Mouse (Mus musculus) embryonic facial prominence, embryonic 15.5 days (tissue): ENCODE results near the gene Tra2a. TPM values are rescaled to one million over a fixed set of nuclear protein-coding genes. Genes with fewer than 3 reads are reported as not detected.

ENCODE experiments used
- ATAC-seq: fragments of 200-750 bp; cut with Nextera tagmentation; 2 replicates; pipeline ENCODE4 v1.8.0; 2017; ENCODE audit warnings: low read depth, moderate TSS enrichment; ENCODE audit not compliant: insufficient number of reproducible peaks, low FRiP score, low TSS enrichment
- H3K27ac ChIP-seq: fragments of 300-500 bp; sonication (generic); replicated peaks from 2 replicates; pipeline ENCODE4 v1.5.1; 2015; ENCODE audit warnings: mild to moderate bottlenecking, inconsistent platforms
- H3K27me3 ChIP-seq: fragments of 300-500 bp; sonication (generic); 2 replicates; pipeline ENCODE4 v1.6.1; 2015; ENCODE audit warnings: inconsistent platforms
- H3K36me3 ChIP-seq: fragments of 300-500 bp; sonication (generic); 2 replicates; pipeline ENCODE4 v1.6.1; 2015; ENCODE audit warnings: mild to moderate bottlenecking, inconsistent platforms
- H3K4me1 ChIP-seq: fragments of 300-500 bp; sonication (generic); 2 replicates; pipeline ENCODE4 v1.6.1; 2015; ENCODE audit warnings: inconsistent platforms
- H3K4me2 ChIP-seq: fragments of 300-500 bp; sonication (generic); replicated peaks from 2 replicates; pipeline ENCODE4 v1.6.1; 2015; ENCODE audit warnings: mild to moderate bottlenecking, inconsistent platforms
- H3K4me3 ChIP-seq: fragments of 300-500 bp; sonication (generic); replicated peaks from 2 replicates; pipeline ENCODE4 v1.5.1; 2015; ENCODE audit warnings: mild to moderate bottlenecking, inconsistent platforms
- H3K9ac ChIP-seq: fragments of 300-500 bp; sonication (generic); 2 replicates; pipeline ENCODE4 v1.6.1; 2015; ENCODE audit warnings: inconsistent platforms
- H3K9me3 ChIP-seq: fragments of 300-500 bp; sonication (generic); replicated peaks from 2 replicates; pipeline ENCODE4 v1.6.1; 2016; ENCODE audit warnings: inconsistent platforms
- WGBS: fragments of 180-500 bp; shearing (Covaris S2); methylation state at CpG from one replicate; pipeline ENCODE4 v1.1.7; 2015; 5-methylcytosine and 5-hydroxymethylcytosine counted together
- polyA plus RNA-seq: library from polyadenylated mRNA; unstranded; fragments of >200 nt; fragmentation: Nextera tagmentation; extraction: Ambion mirVana; gene quantifications from 2 replicates; pipeline ENCODE4 v1.2.1, GENCODE M21; 2015

Tra2a gene
- polyA plus RNA-seq, 1 experiment from 2014 or later = 99.6 TPM

GRCm38 (mm10) chr6:49209881-49210854 lies 53.7 kb downstream of the Tra2a start:
- no peaks in the 10 kb centered on the region for H3K9me3 ChIP-seq
- H3K27me3 ChIP-seq = no peaks in the 10 kb centered on the region
- H3K36me3 ChIP-seq = peaks cover 14% of the 10 kb centered on the region; the same call in 1 of the 2 replicates
- H3K4me1 ChIP-seq = peaks cover 48% of the 10 kb centered on the region
- H3K9ac ChIP-seq = 0 out of 2 replicates have a peak overlapping the region, but pooled peaks have one; percentile 7
- peak overlapping the region; percentile 84 for H3K27ac ChIP-seq
- peak overlapping the region; percentile 20 for H3K4me3 ChIP-seq
- peak overlapping the region; percentile 45 for H3K4me2 ChIP-seq
- 5% methylated on average over 14 of the region's 14 CpGs for WGBS
- peak; percentile 72; the same call in 1 of the 2 replicates for ATAC-seq

- H3K4me1 ChIP-seq = peaks cover 48% of the 10 kb centered on the region
- WGBS = 79% methylated on average over 5 of the region's 5 CpGs
- no peak overlapping the region for H3K27ac ChIP-seq
These were observed 54.9 kb downstream of the Tra2a start for GRCm38 (mm10) chr6:49208935-49209334.

GRCm38 (mm10) chr6:49208297-49208930 lies 55.4 kb downstream of the Tra2a start:
- Histone ChIP-seq H3K27ac (peak overlapping the region; percentile 58; the same call in 1 of the 2 replicates), H3K4me3 (no peak overlapping the region), H3K9me3 (no peaks in the 10 kb centered on the region), H3K4me2 (no peak overlapping the region), H3K36me3 (peaks cover 21% of the 10 kb centered on the region; the same call in 1 of the 2 replicates), H3K27me3 (no peaks in the 10 kb centered on the region), H3K9ac (no peak overlapping the region), H3K4me1 (peaks cover 45% of the 10 kb centered on the region)
- 63% methylated on average over 8 of the region's 8 CpGs for WGBS
- no peak for ATAC-seq

More at GRCm38 (mm10) chr6:49208935-49209334, 54.9 kb downstream of the Tra2a start:
- ATAC-seq = no peak
- Histone ChIP-seq H3K4me3 (no peak overlapping the region), H3K36me3 (peaks cover 21% of the 10 kb centered on the region; the same call in 1 of the 2 replicates), H3K4me2 (0 out of 2 replicates have a peak overlapping the region, but pooled peaks have one; percentile 1), H3K27me3 (no peaks in the 10 kb centered on the region), H3K9ac (no peak overlapping the region), H3K9me3 (no peaks in the 10 kb centered on the region)

GRCm38 (mm10) chr6:49206416-49206815 lies 57.4 kb downstream of the Tra2a start:
- ATAC-seq = no peak
- Histone ChIP-seq H3K9me3 (no peaks in the 10 kb centered on the region), H3K27me3 (no peaks in the 10 kb centered on the region), H3K4me2 (no peak overlapping the region), H3K9ac (no peak overlapping the region), H3K27ac (no peak overlapping the region), H3K4me3 (no peak overlapping the region), H3K36me3 (peaks cover 21% of the 10 kb centered on the region; the same call in 1 of the 2 replicates), H3K4me1 (peaks cover 28% of the 10 kb centered on the region)
- WGBS = 63% methylated on average over 1 of the region's 1 CpGs

GRCm38 (mm10) chr6:49195188-49195587 lies 68.6 kb downstream of the Tra2a start:
- Histone ChIP-seq H3K9me3 (no peaks in the 10 kb centered on the region), H3K36me3 (peaks cover 4% of the 10 kb centered on the region; the same call in 1 of the 2 replicates), H3K27me3 (no peaks in the 10 kb centered on the region), H3K4me1 (peaks cover 3% of the 10 kb centered on the region; the same call in 1 of the 2 replicates), H3K27ac (no peak overlapping the region), H3K4me2 (no peak overlapping the region), H3K9ac (no peak overlapping the region), H3K4me3 (no peak overlapping the region)
- ATAC-seq = peak; percentile 65; the same call in 1 of the 2 replicates
- 57% methylated on average over 10 of the region's 10 CpGs for WGBS

GRCm38 (mm10) chr6:49194536-49194935 lies 69.3 kb downstream of the Tra2a start:
- no peak; the same call in 1 of the 2 replicates for ATAC-seq
- H3K4me1 ChIP-seq = peaks cover 3% of the 10 kb centered on the region; the same call in 1 of the 2 replicates
- H3K36me3 ChIP-seq = peaks cover 4% of the 10 kb centered on the region; the same call in 1 of the 2 replicates
- no peak overlapping the region for H3K4me3 ChIP-seq
- 85% methylated on average over 4 of the region's 4 CpGs for WGBS
- no peaks in the 10 kb centered on the region for H3K9me3 ChIP-seq
- no peak overlapping the region for H3K4me2 ChIP-seq
- H3K9ac ChIP-seq = no peak overlapping the region
- H3K27me3 ChIP-seq = no peaks in the 10 kb centered on the region
- no peak overlapping the region for H3K27ac ChIP-seq

Other genes starting within 250 kb of the Tra2a start
- gene Gpnmb, start 227.5 kb downstream of the Tra2a start, polyA plus RNA-seq = 2.9 and 4.0 TPM in 2 replicates
- 58.3 and 61.2 TPM in 2 replicates for gene Malsu1, start 190.2 kb downstream of the Tra2a start, polyA plus RNA-seq
- 46.1 and 48.8 TPM in 2 replicates for gene Igf2bp3, start 49.1 kb downstream of the Tra2a start, polyA plus RNA-seq
- 9.2 and 10.3 TPM in 2 replicates for gene Ccdc126, start 55.2 kb upstream of the Tra2a start, polyA plus RNA-seq
- gene Fam221a, start 103.7 kb upstream of the Tra2a start, polyA plus RNA-seq = 8.7 and 9.1 TPM in 2 replicates
- 0.09 TPM in 1 of 2 replicates, not detected in the other for gene Stk31, start 131.6 kb upstream of the Tra2a start, polyA plus RNA-seq